12 mouse cellular contexts compared by ENCODE assay signal in the genomic region with DNA sequence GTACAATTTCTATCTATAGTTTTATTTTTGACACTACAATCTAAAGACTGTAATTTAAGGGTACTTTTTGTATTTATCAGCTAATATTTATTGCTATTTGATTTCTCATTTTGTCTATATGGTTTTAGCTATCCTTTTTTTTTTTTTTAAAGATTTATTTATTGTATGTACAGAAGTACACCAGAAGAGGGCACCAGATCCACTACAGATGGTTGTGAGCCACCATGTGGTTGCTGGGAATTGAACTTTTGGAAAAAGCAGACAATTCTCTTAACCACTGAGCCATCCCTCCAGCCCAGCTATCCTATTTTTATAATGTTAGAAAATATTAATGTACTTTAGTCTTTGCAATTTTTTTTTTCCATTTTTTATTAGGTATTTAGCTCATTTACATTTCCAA. TPM values are rescaled to one million over a fixed set of nuclear protein-coding genes. Genes with fewer than 3 reads are reported as not detected.
A peak's percentile ranks its signal among the peaks of the same experiment; 100 is the strongest.
DNase-seq lines count a peak whose midpoint lies in the region; ATAC-seq and TF ChIP-seq lines count a peak whose summit lies in the region.
"Had no signal": no experiment of that assay in that cellular context is flagged by ENCODE, and none has a peak within 500 bp of the region (broad histone marks: within the 10 kb centered on the region; RNA-seq: fewer than 3 reads in every experiment).

No protein-coding gene starts in this region.

- no peak overlapping the region for H3K9ac ChIP-seq in hindbrain, postnatal 0 days (replicated peaks; ENCODE audit: low read length)
- H3K9ac ChIP-seq in hindbrain, embryonic 16.5 days (ENCODE audit: low read depth, low read length), result no peak overlapping the region
- H3K9ac ChIP-seq: embryonic facial prominence, embryonic 12.5 days had no signal

- no peaks in the 10 kb centered on the region for H3K27me3 ChIP-seq in hindbrain, postnatal 0 days (ENCODE audit: insufficient read depth, low read length)
- H3K27me3 ChIP-seq in hindbrain, embryonic 16.5 days (replicated peaks; ENCODE audit: control insufficient read depth, insufficient read depth, low read length), result no peaks in the 10 kb centered on the region
- H3K27me3 ChIP-seq: embryonic facial prominence, embryonic 12.5 days had no signal

- no peaks in the 10 kb centered on the region for H3K4me1 ChIP-seq in hindbrain, postnatal 0 days (ENCODE audit: insufficient read depth, low read length)
- no peaks in the 10 kb centered on the region for H3K4me1 ChIP-seq in hindbrain, embryonic 16.5 days (ENCODE audit: control insufficient read depth, insufficient read depth, low read depth, low read length)
- H3K4me1 ChIP-seq: embryonic facial prominence, embryonic 12.5 days had no signal

- no peak overlapping the region for H3K27ac ChIP-seq in hindbrain, postnatal 0 days
- H3K27ac ChIP-seq in hindbrain, embryonic 16.5 days (ENCODE audit: low read depth, low read length), result no peak overlapping the region
- H3K27ac ChIP-seq: embryonic facial prominence, embryonic 12.5 days had no signal

- peak; percentile 57 for TF ChIP-seq CTCF in hindbrain, postnatal 0 days (IDR thresholded peaks at IDR 0.05; ENCODE audit: low read depth)

- no peak overlapping the region for H3K4me3 ChIP-seq in hindbrain, postnatal 0 days (ENCODE audit: low read length)
- H3K4me3 ChIP-seq in hindbrain, embryonic 16.5 days (ENCODE audit: low read length), result no peak overlapping the region
- H3K4me3 ChIP-seq: embryonic facial prominence, embryonic 12.5 days; myocyte had no signal

- H3K36me3 ChIP-seq in hindbrain, postnatal 0 days (ENCODE audit: insufficient read depth, low read length), result no peaks in the 10 kb centered on the region
- no peaks in the 10 kb centered on the region for H3K36me3 ChIP-seq in hindbrain, embryonic 16.5 days (ENCODE audit: control insufficient read depth, insufficient read depth, low read length)
- H3K36me3 ChIP-seq: embryonic facial prominence, embryonic 12.5 days had no signal

- no peak for ATAC-seq in hindbrain, postnatal 0 days
- no peak for ATAC-seq in hindbrain, embryonic 16.5 days
- peak; percentile 37 for ATAC-seq in granulocyte monocyte progenitor cell, adult 5-6 weeks (replicated peaks; ENCODE audit: poor library complexity, severe bottlenecking)

- H3K4me2 ChIP-seq in hindbrain, postnatal 0 days (ENCODE audit: low read depth, low read length), result no peak overlapping the region
- no peak overlapping the region for H3K4me2 ChIP-seq in hindbrain, embryonic 16.5 days (ENCODE audit: low read length)
- H3K4me2 ChIP-seq: embryonic facial prominence, embryonic 12.5 days had no signal

- no peaks in the 10 kb centered on the region for H3K9me3 ChIP-seq in hindbrain, postnatal 0 days (ENCODE audit: low read length)
- H3K9me3 ChIP-seq in hindbrain, embryonic 16.5 days (ENCODE audit: control insufficient read depth, low read length), result no peaks in the 10 kb centered on the region
- H3K9me3 ChIP-seq: embryonic facial prominence, embryonic 12.5 days had no signal

- DNase-seq in hindbrain, postnatal 0 days (ENCODE audit: low spot score), result peak; percentile 58
- peak; percentile 66 for DNase-seq in A20 (ENCODE audit: low read depth, low spot score)
- peak; percentile 65 for DNase-seq in NIH3T3 (ENCODE audit: low read depth)
- no peak for DNase-seq in adrenal gland, postnatal 14 days
- DNase-seq in adrenal gland, adult 18-20 months (ENCODE audit: low spot score in 2 of 2), result no peak
- DNase-seq: lung, adult 18-20 months; thymus, postnatal 14 days had no signal

RNA-seq across cellular contexts. Expression of a gene that starts 4.8 kb away (rescaled TPM):
- 0.63 and 1.0 TPM in 2 replicates for total RNA-seq in hindbrain, postnatal 0 days (2014; rRNA removed)
- 0.14 and 0.16 TPM in 2 replicates for polyA plus RNA-seq in hindbrain, postnatal 0 days (2015; fragmentation: Nextera tagmentation; extraction: Ambion mirVana)
- polyA plus RNA-seq in hindbrain, embryonic 16.5 days (2015; fragmentation: Nextera tagmentation; extraction: Ambion mirVana), result 0.06 and 0.10 TPM in 2 replicates
- 0.09 TPM in 1 of 2 replicates, not detected in the other for total RNA-seq in granulocyte monocyte progenitor cell, adult 5-6 weeks (2014; fragmentation: Nextera tagmentation)
- total RNA-seq in granulocyte monocyte progenitor cell, adult 5-6 weeks (2017), result 0.04 and 0.10 TPM in 2 replicates
- total RNA-seq in adrenal gland, postnatal 14 days (2021), result not detected in 2 replicates
- total RNA-seq in adrenal gland, adult 18-20 months (2021), result under 1 TPM; 0.03 to 0.17 TPM
- total RNA-seq: gastrocnemius, adult 8-10 months had no signal
- polyA plus RNA-seq: embryonic facial prominence, embryonic 12.5 days; myocyte had no signal

RNA-seq across cellular contexts. Expression of a gene that starts 28.2 kb away (rescaled TPM):
- total RNA-seq in hindbrain, postnatal 0 days (2014; rRNA removed), result 14.1 and 15.2 TPM in 2 replicates
- polyA plus RNA-seq in hindbrain, postnatal 0 days (2015; fragmentation: Nextera tagmentation; extraction: Ambion mirVana), result 9.5 TPM in 2 replicates
- 9.9 and 11.1 TPM in 2 replicates for polyA plus RNA-seq in hindbrain, embryonic 16.5 days (2015; fragmentation: Nextera tagmentation; extraction: Ambion mirVana)
- total RNA-seq in granulocyte monocyte progenitor cell, adult 5-6 weeks (2014; fragmentation: Nextera tagmentation), result 10.3 and 12.2 TPM in 2 replicates
- 12.4 and 14.5 TPM in 2 replicates for total RNA-seq in granulocyte monocyte progenitor cell, adult 5-6 weeks (2017)
- total RNA-seq in adrenal gland, postnatal 14 days (2021), result 9.0 and 10.1 TPM in 2 replicates
- 10 to 100 TPM; 11.9 TPM for total RNA-seq in adrenal gland, adult 18-20 months (2021)

Comparison
In these comparisons a context has a peak if more than half of its experiments do, and no peak if none do; other contexts are left out.
1. DNase-seq: peak in hindbrain, postnatal 0 days (single experiment), A20 (single experiment) and NIH3T3 (single experiment); none in adrenal gland, postnatal 14 days (single experiment) and adrenal gland, adult 18-20 months (0 of 2).